Mouse (Mus musculus): ENCODE measurements around the gene Krt31. TPM values are rescaled to one million over a fixed set of nuclear protein-coding genes. Genes with fewer than 3 reads are reported as not detected.

The Krt31 gene
- not detected for total RNA-seq (2021)

- DNase-seq (ENCODE audit: extremely low spot score in 1 of 2, low spot score in 2 of 2): no peak
- intact Hi-C loops (cut with DNase I): no loop called here
Observed at GRCm38 (mm10) chr11:100050451-100050850, at the start of gene Krt31. Gene Krt31 (minus strand): TSS chr11:100050551.

DNA sequence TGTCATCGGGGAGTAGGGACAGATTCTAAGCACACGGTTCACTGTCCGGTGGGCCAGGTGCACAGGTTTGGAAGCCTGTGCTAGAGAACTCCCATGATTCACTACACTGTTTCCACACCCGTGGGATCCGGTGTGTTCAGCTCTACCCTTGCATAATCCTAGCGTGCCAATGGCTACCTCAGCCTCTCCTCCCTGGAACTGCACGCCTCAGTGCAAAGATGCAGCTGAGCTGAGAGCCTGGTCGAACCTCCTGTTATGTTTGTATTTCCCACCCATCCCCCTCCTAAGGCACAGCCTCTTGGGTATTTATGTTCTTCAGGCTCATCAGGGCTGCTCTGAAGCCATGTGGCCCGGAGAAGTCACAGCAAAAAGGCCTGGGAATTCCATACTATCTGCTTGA lies 47.5 kb upstream of the Krt31 start:
- intact Hi-C loops (cut with DNase I): no loop called here
- no peak for DNase-seq (ENCODE audit: extremely low spot score in 1 of 2, low spot score in 2 of 2)

DNA sequence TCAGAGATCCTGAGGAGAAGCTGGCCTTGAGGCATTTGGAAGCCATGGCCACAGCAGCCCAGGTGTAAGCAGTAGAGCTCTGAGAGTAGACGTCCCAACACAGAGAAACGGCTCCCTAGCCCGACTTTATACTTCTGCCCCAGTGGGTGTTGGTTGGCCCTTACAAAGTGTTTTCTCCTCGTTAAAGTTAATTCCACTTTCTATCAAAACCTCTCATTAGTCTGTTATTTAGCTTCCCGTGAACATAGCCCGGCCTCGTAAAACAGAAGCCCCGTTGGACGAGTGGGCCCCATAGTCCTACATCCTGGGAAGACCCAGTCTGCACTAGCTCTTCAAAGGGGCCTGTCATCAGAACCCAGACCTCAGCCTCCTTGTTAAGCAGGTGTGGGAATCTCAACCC lies 45.8 kb upstream of the Krt31 start, which contains the start of gene Krt35:
TSS of gene Krt35 (minus strand) at position 101 of the 400 bp plus-strand sequence.
- intact Hi-C loops (cut with DNase I): no loop called here
- DNase-seq (ENCODE audit: extremely low spot score in 1 of 2, low spot score in 2 of 2): no peak

DNA sequence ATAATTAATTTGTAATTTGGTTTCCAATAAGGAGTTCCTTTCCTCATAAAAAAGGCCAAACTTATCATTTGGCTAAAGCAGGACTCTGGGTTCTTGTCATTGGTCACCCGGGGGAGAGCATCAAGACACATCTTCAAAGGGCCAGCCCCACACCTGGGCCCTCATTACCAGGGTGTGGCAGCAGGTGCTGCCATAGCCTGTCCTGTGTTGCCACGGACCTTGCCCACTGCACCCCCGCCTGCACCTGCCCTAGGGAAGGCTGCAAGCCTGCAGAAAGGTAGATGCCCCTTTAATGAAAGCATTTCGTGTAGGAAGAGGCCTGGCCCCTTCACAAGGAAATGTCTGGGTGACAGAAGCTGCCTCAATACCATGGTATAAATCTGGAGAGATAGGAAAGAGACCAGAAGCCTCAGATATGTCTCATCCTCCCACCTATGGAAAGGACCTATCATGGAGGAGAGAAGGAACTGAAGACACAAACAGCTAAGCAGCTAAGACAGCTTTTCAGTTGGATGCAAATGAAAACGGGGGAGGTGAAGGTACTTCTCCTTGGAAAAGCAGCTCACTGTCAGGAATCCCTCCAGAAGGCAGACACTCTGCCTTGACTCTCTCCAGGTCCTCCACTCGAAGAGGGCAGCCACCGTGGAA lies 38.2 kb upstream of the Krt31 start:
- DNase-seq (ENCODE audit: extremely low spot score in 1 of 2, low spot score in 2 of 2): no peak
- intact Hi-C loops (cut with DNase I): no loop called here

- DNase-seq (ENCODE audit: extremely low spot score in 1 of 2, low spot score in 2 of 2): no peak
- intact Hi-C loops (cut with DNase I): no loop called here
Observed at GRCm38 (mm10) chr11:100087861-100088260, 37.5 kb upstream of the Krt31 start, which contains the start of gene Krt32. Gene Krt32 (minus strand): TSS chr11:100088226.

DNA sequence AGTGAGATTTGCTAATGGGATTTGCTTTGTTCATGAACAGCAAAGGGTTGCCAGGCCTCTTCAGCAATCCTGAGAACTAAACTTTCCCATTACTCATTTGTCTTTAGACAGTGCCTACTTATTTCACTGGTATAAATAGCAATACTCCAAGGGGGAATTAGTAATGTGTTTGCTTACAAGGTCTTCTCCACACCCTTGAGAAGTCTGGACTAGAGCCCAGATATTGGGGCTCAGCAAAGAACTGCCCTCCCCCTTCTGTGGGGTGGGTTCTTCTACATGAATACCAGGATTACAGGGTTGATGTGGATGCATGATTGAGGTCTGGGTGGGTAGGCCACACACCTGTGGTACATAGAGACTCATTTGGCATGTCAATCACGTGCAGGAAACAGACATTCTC lies 23.5 kb upstream of the Krt31 start:
- DNase-seq (ENCODE audit: extremely low spot score in 1 of 2, low spot score in 2 of 2): no peak
- intact Hi-C loops (cut with DNase I): no loop called here

GRCm38 (mm10) chr11:100067293-100068036 lies 17.1 kb upstream of the Krt31 start:
- intact Hi-C loops (cut with DNase I): no loop called here
- DNase-seq (ENCODE audit: extremely low spot score in 1 of 2, low spot score in 2 of 2): no peak

DNA sequence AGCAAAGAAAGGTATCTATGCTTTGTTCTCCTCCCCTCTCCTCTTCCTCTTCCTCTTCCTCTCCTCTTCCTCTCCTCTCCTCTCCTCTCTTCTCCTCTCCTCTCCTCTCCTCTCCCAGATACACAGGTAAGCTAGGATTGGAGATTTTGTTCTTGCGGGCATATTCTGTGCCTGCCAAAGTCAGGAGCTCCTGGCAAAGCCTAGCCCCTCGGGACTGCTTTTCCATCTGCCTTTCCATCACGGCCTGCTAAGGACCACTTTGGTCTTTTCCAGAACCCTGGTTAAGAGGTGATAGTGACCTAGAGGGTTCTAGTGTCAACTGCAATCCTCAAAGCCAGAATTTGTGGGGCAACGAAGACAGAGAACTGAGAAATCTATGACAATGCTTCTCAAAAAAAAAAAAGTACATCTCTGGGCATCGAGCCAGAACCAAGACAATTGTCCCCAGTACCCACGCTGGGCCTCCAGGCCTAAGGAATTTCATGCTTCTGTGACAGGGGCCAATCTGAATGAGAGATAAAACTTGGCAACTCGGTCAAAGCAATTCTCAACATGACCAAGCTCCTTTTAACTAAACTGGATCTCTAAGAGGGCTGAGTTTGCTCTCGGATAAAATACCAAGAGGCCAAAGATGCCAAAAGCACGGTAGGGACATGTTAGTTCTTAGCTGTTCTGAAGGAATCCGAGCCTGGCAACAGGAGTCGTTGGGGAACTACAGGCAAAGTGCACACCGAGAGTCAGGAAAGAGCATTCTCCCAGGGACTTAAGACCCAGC lies 16.1 kb upstream of the Krt31 start:
- intact Hi-C loops (cut with DNase I): no loop called here

DNA sequence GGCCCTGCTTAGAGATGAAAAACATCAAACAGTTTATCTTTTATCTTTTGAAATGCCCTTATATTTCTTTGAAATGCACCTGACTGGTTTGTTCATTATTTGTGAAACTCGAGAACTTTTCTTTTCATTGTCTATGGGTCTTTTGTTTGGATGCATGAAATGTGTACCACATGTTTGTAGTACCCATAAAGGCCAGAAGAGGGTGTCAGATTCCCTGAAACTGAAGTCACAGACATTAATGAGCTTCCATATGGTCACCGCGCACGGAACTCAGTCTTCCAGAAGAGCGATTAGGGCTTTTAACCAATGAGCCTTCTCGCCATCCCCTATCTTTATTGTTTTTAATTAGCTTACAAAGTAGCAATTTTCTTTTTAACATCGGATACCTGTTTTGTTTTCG lies 8.5 kb upstream of the Krt31 start:
- intact Hi-C loops (cut with DNase I): loop anchor here (5.0 kb wide), 1 partner anchor 223 kb away; no protein-coding TSS in a partner anchor
- DNase-seq (ENCODE audit: extremely low spot score in 1 of 2, low spot score in 2 of 2): no peak

More for the DNA sequence above, 16.1 kb upstream of the Krt31 start:
- no peak for DNase-seq (ENCODE audit: extremely low spot score in 1 of 2, low spot score in 2 of 2)

- DNase-seq (ENCODE audit: extremely low spot score in 1 of 2, low spot score in 2 of 2): no peak
- intact Hi-C loops (cut with DNase I): loop anchor here (5.0 kb wide), 1 partner anchor 226 kb away; no protein-coding TSS in a partner anchor
Observed at GRCm38 (mm10) chr11:100055686-100056655, 5.6 kb upstream of the Krt31 start.

- intact Hi-C loops (cut with DNase I): no loop called here
- DNase-seq (ENCODE audit: extremely low spot score in 1 of 2, low spot score in 2 of 2): no peak
Observed at GRCm38 (mm10) chr11:100047193-100047592, 3.2 kb downstream of the Krt31 start.

GRCm38 (mm10) chr11:100046303-100046866 lies 4.0 kb downstream of the Krt31 start:
- intact Hi-C loops (cut with DNase I): no loop called here
- peak in 1 of 2 experiments; percentile 4 for DNase-seq (ENCODE audit: extremely low spot score in 1 of 2, low spot score in 2 of 2)

DNA sequence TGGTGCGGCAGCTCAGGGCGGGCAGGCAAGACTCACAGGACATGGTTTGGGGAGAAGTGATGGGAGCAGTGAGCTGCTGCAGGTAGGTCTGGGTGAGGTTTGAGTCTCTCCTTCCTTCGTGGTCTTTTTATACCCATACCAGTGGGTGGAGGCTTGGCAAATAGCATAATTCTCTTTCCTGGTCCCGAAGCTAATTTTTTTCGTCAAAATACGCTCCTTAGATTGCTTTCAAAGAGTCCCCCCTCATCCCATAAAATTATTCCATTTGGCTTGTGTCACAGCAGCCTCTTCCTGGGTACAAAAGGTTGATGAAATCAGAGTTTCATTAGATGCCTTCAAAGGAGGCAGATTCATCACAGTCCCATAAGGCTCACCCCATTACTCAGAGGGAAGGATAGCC lies 8.9 kb downstream of the Krt31 start, which contains the start of gene Krt34:
TSS of gene Krt34 (minus strand) at position 101 of the 400 bp plus-strand sequence.
- intact Hi-C loops (cut with DNase I): no loop called here
- no peak for DNase-seq (ENCODE audit: extremely low spot score in 1 of 2, low spot score in 2 of 2)

GRCm38 (mm10) chr11:100029768-100030167 lies 20.6 kb downstream of the Krt31 start, which contains the start of gene Krt33b:
Gene Krt33b (minus strand): TSS chr11:100029868.
- intact Hi-C loops (cut with DNase I): no loop called here
- DNase-seq (ENCODE audit: extremely low spot score in 1 of 2, low spot score in 2 of 2): no peak

- no peak for DNase-seq (ENCODE audit: extremely low spot score in 1 of 2, low spot score in 2 of 2)
- intact Hi-C loops (cut with DNase I): no loop called here
Observed at GRCm38 (mm10) chr11:100021438-100021837, 28.9 kb downstream of the Krt31 start.

DNA sequence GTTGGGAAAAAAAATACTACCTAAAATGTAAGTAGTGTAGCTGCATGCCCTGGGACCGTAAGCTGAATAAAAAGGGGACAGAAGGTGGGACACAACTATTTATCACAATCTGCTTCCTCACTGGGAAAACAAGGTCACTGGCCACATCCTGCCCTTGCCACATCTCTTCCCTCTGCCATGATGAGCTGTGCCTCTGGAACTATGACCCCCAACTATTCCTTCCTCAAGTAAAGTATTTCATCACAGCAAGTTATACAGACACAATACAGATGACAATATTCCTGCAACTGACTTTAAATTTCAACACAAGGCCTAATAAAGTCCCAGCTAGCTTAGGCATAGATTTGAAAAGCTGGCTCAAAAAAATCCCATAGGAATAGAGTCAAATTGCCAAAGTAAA lies 30.9 kb downstream of the Krt31 start:
- intact Hi-C loops (cut with DNase I): no loop called here
- no peak for DNase-seq (ENCODE audit: extremely low spot score in 1 of 2, low spot score in 2 of 2)

GRCm38 (mm10) chr11:100016112-100016511 lies 34.2 kb downstream of the Krt31 start, which contains the start of gene Krt33a:
Gene Krt33a (minus strand): TSS chr11:100016212.
- intact Hi-C loops (cut with DNase I): no loop called here
- no peak for DNase-seq (ENCODE audit: extremely low spot score in 1 of 2, low spot score in 2 of 2)

- DNase-seq (ENCODE audit: extremely low spot score in 1 of 2, low spot score in 2 of 2): no peak
- intact Hi-C loops (cut with DNase I): no loop called here
Observed at GRCm38 (mm10) chr11:100013691-100014171, 36.6 kb downstream of the Krt31 start.

Data from left cerebral cortex, postnatal 10 days (tissue).